Mouse (Mus musculus) gastrocnemius, postnatal 36 days (tissue): Measurements from ENCODE around the gene Prox1. TPM values are rescaled to one million over a fixed set of nuclear protein-coding genes. Genes with fewer than 3 reads are reported as not detected.

Experiments used
- DNase-seq, 2 experiments: peaks; one replicate each; pipeline ENCODE4 v3.0.0; 2022
- intact Hi-C: fragments of 180-260 bp; cut with DNase I; formaldehyde crosslinking; loops from one replicate; pipeline ENCODE4 v1.15.1; 2025
- total RNA-seq, 2 experiments: library from RNA; stranded (reverse); gene quantifications; 2 replicates each; pipeline ENCODE4 v1.2.3; 2021

Prox1 gene
- total RNA-seq, 2 experiments from 2014 or later: 2.4 to 3.2 TPM

DNA sequence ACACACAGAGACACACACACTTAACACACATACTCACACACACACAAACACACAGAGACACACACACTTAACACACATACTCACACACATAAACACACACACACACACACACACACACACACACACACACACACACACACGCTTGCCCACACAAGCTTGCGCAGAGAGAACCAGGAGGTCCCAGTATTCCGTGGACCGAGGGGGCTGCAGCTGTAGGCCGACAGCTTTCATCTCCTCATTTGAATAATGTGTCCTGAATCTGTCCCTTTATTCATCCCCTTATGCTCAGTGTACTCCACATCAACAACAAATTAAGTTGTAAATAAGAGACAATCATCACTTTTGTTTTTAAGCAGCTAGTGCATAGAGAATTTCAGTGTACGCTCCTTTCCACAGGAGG lies 17.9 kb downstream of the Prox1 start:
- DNase-seq: no peak
- intact Hi-C loops: no loop called here

DNA sequence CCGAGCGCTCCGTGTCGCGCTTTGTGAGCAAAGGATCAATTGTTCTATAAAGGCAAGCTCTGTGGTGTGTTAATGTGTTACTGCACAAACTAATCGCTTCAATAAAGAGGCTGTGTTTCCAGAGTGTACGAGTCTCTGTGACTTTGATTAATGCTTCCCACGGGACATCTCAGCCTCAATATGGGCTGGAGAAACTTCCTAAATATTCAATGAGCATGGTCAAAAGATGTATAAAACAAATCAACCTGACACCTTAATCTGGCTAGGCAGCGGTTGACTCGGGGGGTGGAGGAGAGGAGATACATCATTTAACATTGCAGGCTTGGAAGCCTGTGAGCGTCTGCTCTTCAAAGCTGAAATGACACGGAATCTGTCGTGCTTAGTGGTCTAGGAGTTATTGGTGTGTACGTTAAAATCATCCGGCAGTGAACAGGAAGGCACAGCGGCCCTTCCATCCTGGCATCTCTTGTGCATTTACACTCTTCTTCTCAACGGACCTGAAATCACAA lies 21.2 kb downstream of the Prox1 start:
- DNase-seq: no peak
- intact Hi-C loops: no loop called here

DNA sequence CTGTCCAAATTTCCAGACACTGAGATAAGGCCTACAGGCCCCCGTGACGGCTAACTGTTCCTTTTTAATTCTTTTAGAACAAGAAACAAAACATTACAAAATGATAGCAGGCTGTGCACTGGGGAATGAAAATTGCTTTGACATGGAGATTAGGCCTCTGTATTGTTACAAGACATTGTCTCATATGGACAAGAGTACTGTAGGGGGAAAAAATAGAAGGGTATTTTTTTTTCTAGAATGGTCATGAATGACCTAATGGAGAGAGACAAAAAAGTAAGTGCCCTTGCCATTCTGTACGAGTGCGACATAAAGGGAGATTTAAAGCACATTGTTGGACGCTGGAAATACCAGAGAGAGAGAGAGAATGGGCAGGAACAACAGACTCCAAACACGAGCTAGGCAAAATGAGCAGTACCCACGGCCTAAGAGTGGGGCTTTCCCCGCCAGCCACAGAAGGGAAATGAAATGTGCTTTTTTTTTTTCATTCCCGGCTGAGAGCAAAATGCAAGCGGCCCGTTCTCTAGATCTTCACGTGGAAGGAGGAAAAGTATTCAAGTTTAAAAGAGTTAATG lies 21.8 kb downstream of the Prox1 start:
- DNase-seq: no peak
- intact Hi-C loops: no loop called here

DNA sequence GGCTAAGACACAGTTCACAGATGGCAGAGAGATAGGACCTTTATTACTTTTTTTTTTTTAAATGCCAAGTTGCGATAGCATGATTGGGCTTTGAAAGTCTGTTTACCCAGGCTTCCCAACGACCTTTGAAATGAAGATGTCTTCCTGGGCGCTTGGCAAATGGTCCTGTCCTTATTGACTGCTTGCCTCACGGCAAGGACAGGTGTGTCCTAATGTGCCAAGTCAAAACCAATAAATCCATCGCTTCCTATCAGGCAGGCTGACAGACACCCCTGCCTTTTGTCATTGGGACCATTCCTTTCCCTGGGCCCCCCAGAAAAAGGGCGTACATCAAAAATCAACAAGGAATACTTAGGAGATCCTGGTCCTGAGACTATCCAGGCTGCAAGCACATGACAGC lies 22.7 kb downstream of the Prox1 start:
- DNase-seq: no peak
- intact Hi-C loops: no loop called here

DNA sequence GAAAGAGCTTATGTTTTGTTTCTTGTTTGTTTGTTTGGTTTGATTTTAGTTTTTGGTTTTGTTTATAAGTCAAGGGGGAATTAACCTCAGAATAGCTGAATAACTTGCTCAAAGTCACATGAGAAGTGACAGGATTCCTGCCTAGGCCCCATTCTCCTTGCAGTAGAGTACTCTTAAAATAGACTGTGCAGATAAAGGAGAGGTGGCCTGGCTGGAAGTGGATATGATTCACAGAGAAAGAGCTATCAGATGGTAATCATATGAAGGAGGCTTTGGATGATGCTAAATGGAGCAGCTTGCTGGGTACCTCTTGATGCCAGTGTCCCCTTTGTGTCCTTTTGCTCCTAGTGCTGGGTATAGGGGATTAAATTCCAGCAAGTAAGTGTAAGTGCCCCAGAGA lies 26.1 kb downstream of the Prox1 start:
- no peak for DNase-seq
- intact Hi-C loops: no loop called here

DNA sequence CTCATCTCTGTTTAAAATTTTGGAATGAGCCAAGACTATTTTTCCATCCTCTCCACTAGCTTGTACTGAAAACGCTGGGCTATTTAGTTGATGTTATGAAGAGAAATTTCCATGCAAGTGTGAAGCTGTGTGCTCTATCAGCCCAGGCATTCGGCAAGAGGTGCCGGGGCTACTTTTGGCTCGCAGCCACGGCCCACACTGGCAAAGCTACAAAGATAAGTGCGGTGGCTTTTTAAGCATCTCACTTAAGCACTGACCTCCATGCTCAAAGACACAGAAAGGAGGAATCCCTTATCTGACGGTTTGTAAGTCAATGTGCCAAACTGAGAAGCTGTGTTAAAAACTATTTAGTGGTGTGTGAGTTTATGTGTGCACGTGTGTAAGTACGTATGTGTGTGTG lies 26.9 kb downstream of the Prox1 start:
- intact Hi-C loops: no loop called here
- DNase-seq: no peak

DNA sequence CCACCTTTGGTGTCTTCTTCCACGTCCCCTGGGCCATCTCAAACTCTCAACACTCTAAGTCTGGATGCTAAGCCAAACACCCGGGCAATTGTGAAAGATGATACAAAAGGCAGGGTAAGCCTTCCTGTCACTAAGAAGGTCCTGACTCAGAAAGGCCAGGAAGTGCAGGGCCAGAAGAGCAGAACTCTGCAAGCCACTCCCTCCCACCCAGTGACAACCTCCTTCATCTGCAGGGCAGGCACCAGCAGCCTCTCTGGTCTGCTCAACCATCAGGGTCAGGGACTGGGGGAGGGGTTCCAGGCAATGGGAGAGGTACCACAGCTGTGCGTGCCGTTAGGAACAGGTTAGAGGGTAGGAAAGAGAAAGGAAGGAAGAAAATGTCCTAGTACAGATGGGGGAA lies 27.9 kb downstream of the Prox1 start:
- intact Hi-C loops: no loop called here
- DNase-seq: no peak

DNA sequence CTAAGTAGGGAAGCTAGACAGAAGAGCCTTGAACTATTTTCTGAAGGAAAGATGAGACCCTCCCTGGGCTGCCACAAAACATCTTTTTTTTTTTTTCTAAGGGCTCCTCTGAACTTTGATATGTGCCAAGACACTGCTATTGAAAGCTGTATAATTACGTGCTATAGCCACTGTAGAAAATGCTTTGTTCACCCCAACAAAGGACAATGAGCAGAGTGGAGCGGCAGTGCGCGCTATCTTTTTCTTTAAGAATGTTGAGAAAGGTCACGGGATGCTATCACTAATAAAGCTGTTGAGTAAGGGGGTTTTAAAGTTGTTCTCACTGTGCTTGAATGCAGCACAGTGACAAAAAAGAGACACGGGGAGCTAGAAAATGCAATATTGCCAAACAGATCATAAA lies 30.0 kb downstream of the Prox1 start:
- DNase-seq: no peak
- intact Hi-C loops: no loop called here

DNA sequence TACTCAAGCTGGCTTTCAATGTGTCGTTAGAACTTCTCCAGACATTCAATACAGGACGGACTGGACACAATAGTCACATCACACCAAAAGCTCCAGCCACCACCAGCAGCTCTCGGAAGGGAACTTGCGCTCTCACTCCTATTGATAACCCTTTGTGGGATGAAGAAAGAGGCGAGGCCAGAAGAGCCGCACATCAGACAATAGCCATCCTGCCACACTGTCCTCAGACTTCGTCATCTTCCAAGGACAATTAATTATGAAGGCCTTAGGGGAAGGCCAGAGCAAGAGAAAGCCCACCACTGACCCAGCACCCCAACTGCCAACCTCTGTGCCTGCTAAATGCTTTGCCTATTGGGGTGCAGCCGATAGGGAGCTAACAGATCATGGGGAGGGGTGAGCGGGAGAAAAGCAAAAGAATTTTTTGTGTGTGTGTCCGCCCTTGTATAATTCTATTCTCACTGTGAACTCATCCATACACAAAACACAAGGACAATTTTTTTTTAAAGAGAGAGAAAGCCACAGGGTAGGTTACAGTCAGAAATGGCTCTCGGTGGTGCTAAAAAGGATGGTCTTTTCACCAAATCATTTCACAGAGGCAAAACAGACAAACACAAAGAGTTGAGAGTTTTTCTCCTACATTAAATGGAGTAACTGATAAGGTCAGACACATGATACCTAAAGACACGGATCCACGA lies 30.7 kb downstream of the Prox1 start:
- no peak for DNase-seq
- intact Hi-C loops: no loop called here

DNA sequence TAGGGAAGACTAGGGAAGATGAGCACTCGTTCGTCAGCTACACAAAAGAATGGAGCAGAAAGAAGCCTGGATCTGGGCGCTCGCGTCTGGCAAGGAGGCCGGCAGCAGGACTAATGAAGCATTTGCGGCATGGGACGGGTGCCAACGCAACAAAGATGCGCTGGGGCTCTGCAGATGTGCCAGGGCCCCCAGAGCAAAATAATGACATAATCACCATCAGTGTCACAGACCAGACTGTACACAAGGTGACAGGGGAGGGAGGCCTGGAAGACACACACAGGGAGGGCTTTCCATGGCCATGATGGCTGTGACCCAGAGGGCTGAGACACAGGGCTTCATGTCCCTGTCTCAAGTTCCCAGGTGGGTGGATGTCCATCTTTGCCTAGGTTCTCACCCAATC lies 32.6 kb downstream of the Prox1 start:
- DNase-seq: no peak
- intact Hi-C loops: no loop called here

DNA sequence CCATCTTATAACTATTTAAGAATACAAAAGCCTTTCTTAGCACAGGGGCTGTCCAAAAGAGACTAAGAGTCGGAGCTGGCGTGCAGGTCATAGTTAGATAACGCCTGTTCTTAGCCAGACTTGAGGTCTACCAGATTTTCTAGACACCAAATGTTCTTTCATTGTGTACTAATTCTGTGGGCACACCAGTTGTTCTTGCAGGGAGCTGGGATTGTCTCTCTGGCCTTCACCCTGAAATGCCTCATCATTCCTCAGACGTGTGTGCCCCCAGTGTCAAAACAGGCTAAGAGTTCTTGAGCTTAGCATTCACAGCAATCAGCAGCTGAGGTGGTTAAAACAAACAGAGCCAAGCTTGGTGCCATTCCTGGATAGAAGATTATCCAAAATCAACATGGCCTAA lies 37.6 kb downstream of the Prox1 start:
- intact Hi-C loops: no loop called here
- DNase-seq: no peak

DNA sequence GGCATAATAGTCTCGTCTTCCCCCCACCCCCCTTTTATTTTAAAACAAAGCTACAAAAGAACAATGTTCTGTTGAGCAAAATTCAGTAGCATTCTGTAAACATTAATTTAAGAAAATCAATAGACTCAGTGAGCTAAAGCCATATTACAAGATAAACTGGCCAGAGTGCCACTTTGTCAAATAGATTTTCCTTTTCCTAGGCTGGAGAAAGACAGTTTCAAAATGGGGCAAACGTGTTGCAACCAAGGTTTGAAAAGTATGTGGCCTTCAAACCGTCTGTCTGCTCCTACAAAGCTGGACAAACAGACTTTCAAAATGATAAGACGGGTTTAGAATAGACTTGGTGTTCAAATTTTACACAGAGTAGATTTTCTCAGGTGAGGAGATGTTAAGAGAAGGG lies 39.6 kb downstream of the Prox1 start:
- intact Hi-C loops: no loop called here
- DNase-seq: no peak

DNA sequence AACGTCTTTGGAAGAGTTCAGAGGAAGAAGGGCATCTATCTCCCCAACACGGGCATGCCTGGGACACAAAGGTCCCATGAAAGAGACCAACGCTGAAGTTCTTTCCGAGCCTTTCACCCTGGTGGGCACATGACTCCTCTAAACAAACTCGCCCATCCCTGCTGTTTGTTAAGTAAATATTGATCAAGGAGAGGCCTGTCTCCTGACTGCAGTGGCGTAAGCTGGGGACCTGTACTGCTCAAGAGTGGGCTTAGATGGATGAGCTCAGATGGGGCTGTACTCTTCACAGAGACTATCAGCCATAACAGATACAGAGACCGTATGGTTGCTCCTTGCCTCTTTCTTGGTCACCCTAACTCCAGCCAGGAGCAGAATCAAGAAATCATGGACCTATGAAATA lies 41.0 kb downstream of the Prox1 start:
- intact Hi-C loops: no loop called here
- no peak for DNase-seq

DNA sequence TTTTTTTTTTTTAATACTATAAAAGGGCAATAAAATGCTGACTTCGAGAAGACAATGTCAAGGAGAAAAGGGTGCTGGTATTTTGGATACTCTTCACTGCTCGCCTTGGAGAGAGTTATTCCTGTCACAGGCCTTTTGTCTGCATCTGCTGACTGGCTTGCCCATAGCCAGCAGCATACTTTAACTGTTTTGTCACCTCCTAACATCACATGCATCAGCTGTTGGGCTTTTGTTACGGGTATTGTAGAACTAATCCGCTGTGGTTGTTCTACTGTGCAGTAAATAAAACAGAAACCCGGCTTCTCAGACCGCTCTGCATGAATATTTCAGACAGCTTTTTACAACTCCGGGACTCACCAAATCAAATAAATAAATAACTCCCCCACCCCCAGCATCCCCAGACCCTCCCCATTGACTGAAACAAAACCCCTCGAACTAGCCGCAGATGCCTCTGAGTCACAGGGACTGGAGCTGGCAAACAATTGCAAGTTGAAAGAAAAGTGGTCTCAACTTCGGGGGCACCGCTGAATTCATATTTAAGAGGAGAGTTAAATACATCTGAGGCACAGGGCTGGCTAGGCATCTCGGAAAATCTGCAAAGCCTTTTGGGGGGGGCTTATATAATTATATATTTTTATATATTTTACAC lies 41.7 kb downstream of the Prox1 start:
- DNase-seq: no peak
- intact Hi-C loops: no loop called here

DNA sequence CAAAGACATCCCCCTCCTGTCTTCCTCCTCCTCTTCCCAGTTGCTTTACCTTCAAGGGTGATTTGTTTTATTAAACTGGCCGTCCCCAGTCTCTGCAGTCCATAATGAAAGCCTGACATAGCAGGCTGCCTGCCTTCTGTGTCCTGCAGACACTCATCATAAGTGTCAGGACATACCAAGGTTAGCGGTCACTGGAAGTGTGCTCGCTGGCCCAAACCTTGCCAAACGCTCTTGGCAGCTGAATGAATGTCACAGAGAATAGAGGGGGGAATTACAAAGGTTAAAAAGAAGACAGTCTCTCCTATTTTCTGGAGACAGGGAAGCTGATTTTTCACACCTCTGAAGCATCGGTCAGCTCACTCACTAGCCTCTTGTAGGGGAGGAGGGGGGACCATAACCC lies 42.6 kb downstream of the Prox1 start:
- intact Hi-C loops: no loop called here
- no peak for DNase-seq

DNA sequence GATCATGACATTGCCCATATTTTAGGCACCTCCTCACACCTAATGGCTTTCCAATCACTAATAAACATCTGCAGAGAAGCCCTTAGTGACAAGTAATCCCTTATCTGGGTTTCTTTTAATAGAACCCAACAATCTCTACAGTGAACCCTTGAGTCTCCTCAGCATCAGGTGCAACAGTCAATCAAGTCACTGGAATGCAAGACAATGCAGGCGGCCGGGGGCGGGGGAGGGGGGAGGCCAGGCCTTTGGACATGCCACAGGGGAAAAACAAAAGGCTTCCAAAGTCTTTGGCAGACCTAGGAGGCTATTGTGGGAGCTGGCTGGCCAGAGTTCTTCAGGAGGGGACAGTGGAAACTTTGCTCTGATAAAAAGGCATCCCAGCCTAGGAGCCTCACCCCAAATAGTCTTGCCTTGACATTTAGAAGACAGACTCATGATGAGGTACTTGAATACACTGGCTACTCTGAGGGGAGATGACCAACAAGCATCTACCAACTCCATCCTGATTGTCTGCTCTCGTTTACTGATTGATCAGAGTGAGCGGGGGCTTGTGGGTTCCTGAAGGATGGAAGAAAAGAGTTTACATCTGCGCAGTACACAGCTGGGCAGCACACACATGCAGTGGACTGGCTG lies 43.2 kb downstream of the Prox1 start:
- intact Hi-C loops: no loop called here
- no peak for DNase-seq

DNA sequence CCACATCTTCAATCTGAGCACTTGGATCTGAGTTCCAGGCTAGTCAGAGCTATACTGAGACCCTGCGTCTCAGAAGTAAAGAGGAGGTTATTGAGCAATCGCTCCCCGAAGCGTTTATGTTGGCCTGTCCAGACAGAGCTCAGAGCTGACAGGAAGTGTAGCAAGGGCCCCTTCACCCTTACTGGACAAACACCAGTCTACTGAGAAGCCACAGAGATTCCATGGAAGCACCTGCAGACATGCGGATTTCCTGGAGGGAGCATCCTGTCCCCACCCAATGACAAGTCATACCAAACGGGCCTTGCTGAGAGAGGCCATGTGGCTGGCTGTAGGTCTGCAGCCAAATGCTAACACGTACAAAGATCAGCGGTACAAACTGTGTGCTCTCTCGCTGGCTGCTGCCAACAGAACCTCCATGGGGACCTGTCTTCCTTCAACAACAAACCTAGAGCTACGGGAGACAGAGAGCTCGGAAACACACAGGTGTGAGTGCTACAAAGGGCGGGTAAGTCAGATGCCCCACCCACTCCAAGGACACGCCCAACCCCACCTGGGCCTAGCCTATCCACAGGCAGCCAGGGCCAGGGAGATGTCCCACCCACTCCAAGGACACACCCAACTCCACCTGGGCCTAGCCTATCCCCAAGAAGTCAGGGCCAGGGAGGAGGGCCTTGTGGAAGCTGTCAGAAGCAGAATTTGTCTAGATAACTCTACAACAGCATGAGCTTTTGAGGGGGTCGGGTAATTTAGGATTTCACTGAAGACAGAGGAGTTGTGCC lies 45.4 kb downstream of the Prox1 start:
- no peak for DNase-seq
- intact Hi-C loops: no loop called here

DNA sequence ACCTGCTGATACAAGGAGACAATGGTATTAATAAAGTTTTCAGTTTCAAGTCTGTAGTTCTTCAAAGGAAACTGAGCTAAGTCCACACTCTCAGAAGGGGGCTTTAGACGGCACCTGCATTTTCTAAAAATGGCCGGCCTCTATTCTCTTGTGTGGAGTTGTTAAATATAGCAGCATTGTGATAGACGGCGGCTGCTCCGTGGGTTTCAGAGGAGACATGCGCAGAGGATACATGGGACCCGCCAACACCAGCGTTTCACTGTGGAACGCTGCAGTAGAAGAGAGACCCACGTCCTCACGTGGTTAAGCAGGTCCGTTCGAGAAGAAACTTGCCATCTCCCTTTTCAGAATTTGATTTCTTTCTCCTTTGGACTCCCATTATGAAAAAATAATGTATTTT lies 47.1 kb downstream of the Prox1 start:
- no peak for DNase-seq
- intact Hi-C loops: no loop called here

DNA sequence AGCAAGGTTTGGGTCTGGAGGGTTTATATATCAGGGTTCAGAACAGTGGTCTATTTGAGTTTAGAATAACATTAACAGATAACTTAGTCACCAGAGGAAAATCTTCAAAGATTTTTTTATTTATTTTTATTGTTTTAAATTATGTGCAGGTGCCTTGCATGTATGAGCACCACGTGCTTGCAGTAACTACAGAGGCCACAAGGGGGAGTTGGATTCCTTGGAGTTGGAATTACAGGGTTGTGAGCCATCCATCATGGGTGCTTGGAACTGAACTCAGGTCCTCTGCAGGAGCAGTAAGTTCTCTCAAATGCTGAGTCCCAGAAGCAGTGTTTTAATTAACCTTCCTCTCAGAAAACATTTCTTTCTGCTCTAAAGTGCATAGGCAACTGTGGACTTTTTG lies 54.5 kb downstream of the Prox1 start:
- no peak for DNase-seq
- intact Hi-C loops: no loop called here

DNA sequence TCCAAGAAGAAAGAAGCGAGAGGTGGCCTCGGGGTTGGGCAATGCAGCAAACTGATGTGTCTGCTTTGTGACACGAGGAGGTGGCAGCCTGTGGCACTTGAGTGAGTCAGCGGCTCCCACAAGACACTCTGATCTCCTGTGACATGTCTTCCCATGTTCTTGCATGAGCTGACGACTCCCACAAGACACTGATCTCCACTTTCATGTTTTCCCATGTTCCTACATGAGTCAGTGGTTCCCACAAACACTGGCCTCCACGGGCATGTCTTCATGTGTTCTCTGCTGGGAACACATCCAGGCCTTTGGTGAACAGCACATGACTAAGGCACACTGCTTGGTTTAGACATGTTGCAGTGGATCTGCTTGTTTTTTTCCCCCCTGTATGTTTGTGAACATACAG lies 58.8 kb downstream of the Prox1 start:
- DNase-seq: no peak
- intact Hi-C loops: no loop called here

DNA sequence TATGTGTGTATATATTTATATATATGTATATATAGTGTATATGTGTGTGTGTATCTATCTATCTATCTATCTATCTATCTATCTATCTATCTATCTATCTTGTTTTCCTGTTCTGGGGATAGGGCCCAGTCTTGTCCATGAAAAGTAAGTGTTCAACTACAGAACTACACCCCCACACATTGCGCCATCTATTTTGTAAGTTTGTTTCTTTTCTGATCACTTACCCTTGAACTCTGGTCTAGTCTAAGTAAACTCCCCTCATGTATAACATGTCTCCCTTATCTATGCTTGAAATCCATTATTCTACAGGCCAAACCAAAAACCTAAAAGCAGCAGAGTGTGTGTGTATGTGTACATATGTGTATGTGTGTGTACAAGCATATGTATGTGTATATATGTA lies 62.9 kb downstream of the Prox1 start:
- DNase-seq: no peak
- intact Hi-C loops: no loop called here
